Mouse (Mus musculus) testis, adult 2 months (tissue): ENCODE results near the gene Nek5.

ENCODE experiments used
- CTCF ChIP-seq: fragments of 200-500 bp; IDR thresholded peaks from 2 replicates; pipeline ENCODE4 v1.5.1; 2012; ENCODE audit warnings: low read depth, mild to moderate bottlenecking, inconsistent platforms, low read length, moderate library complexity; ENCODE audit not compliant: control insufficient read depth, insufficient read depth, insufficient replicate concordance
- POLR2A ChIP-seq: fragments of 200-500 bp; IDR thresholded peaks from 2 replicates; pipeline ENCODE4 v1.6.1; 2012; ENCODE audit warnings: low read depth, mild to moderate bottlenecking, inconsistent platforms, low read length, moderate library complexity; ENCODE audit not compliant: control insufficient read depth

DNA sequence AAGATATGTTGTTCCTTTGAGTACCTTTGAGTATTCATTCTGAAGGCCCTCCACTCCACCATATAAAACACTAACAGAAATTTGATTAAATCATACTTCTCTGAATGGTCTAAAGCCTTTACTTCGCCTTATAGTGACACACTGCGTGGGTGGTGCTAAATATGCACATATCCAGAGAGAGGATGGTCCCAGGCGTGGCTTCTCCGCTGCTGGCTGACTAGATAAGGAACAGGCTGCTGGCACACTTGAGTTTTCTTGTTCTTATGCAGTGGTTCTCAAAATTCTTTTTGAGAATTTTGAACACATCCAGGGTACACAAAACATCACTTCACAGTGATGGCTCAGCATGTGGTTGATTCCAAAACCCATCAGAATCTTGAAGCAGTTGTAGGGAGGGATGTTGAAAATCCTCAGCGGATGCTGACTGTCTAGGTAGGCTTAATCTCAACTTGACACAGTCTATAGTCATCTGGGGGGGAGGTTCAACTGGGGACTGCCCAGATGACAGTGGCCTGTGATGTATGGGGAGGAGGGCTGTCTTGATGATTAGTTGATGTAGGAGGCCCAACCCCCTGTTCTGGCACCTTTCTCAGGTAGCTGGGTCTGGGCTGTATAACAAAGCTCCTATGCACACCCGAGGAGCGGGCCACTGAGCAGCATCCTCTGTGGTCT, 9.4 kb upstream of the Nek5 start:
- no peak for TF ChIP-seq POLR2A
- no peak for TF ChIP-seq CTCF
